Mouse (Mus musculus) olfactory bulb, adult 2 months (tissue): ENCODE results near the gene L3mbtl1. TPM values are rescaled to one million over a fixed set of nuclear protein-coding genes. Genes with fewer than 3 reads are reported as not detected.

Source experiments
- H3K27ac ChIP-seq: fragments of 200-500 bp; 2 replicates; pipeline ENCODE4 v1.5.1; 2012; ENCODE audit warnings: low read depth, low read length; ENCODE audit not compliant: insufficient read depth
- H3K4me1 ChIP-seq: fragments of 200-500 bp; 2 replicates; pipeline ENCODE4 v1.6.1; 2012; ENCODE audit warnings: low read length; ENCODE audit not compliant: control insufficient read depth, insufficient read depth
- H3K4me3 ChIP-seq: fragments of 200-500 bp; 2 replicates; pipeline ENCODE4 v1.5.1; 2012; ENCODE audit warnings: mild to moderate bottlenecking, low read depth, low read length, moderate library complexity; ENCODE audit not compliant: insufficient read depth
- CTCF ChIP-seq: fragments of 200-500 bp; IDR thresholded peaks from 2 replicates; pipeline ENCODE4 v1.5.1; 2012; ENCODE audit warnings: low read depth, mild to moderate bottlenecking, low read length, moderate library complexity; ENCODE audit not compliant: insufficient read depth
- POLR2A ChIP-seq: fragments of 200-500 bp; IDR thresholded peaks from 2 replicates; pipeline ENCODE4 v1.6.1; 2012; ENCODE audit warnings: mild to moderate bottlenecking, low read depth, low read length, moderate library complexity; ENCODE audit not compliant: insufficient read depth
- WGBS: fragments of 180-500 bp; shearing (Covaris S2); methylation state at CpG from one replicate; pipeline ENCODE4 v1.1.7; 2018; 5-methylcytosine and 5-hydroxymethylcytosine counted together
- polyA plus RNA-seq: library from polyadenylated mRNA; stranded (reverse); fragments of >200 nt; gene quantifications from 2 replicates; pipeline ENCODE4 v1.2.4, GENCODE M21; 2012; ENCODE audit warnings: low replicate concordance; ENCODE audit not compliant: missing spikeins, insufficient read depth, insufficient read length

L3mbtl1 gene
- polyA plus RNA-seq, 1 experiment = not detected

GRCm38 (mm10) chr2:162961321-162961720 lies 18.0 kb downstream of the L3mbtl1 start:
- Histone ChIP-seq H3K27ac (no peak overlapping the region), H3K4me1 (no peaks in the 10 kb centered on the region), H3K4me3 (no peak overlapping the region)
- WGBS = 77% methylated on average over 8 of the region's 10 CpGs
- no peak for TF ChIP-seq CTCF
- TF ChIP-seq POLR2A = no peak

GRCm38 (mm10) chr2:162966734-162967133 lies 23.5 kb downstream of the L3mbtl1 start:
- no peak overlapping the region for H3K27ac ChIP-seq
- H3K4me1 ChIP-seq = no peaks in the 10 kb centered on the region
- TF ChIP-seq CTCF (no peak), POLR2A (no peak)
- 89% methylated on average over 2 of the region's 2 CpGs for WGBS
- H3K4me3 ChIP-seq = no peak overlapping the region

GRCm38 (mm10) chr2:162968357-162968756 lies 25.1 kb downstream of the L3mbtl1 start:
- no peak overlapping the region for H3K27ac ChIP-seq
- H3K4me3 ChIP-seq = no peak overlapping the region
- 15% methylated on average over 5 of the region's 5 CpGs for WGBS
- TF ChIP-seq POLR2A (no peak), CTCF (peak; percentile 80; the same call in 1 of the 2 replicates)
- H3K4me1 ChIP-seq = peaks cover under 1% of the 10 kb centered on the region

- TF ChIP-seq POLR2A = no peak
- no peak for TF ChIP-seq CTCF
- Histone ChIP-seq H3K4me1 (peaks cover 7% of the 10 kb centered on the region), H3K27ac (no peak overlapping the region), H3K4me3 (no peak overlapping the region)
- 90% methylated on average over 3 of the region's 3 CpGs for WGBS
Observed at GRCm38 (mm10) chr2:162969101-162969500, 25.8 kb downstream of the L3mbtl1 start.

GRCm38 (mm10) chr2:162970896-162971295 lies 27.6 kb downstream of the L3mbtl1 start:
- Histone ChIP-seq H3K4me1 (peaks cover 20% of the 10 kb centered on the region), H3K4me3 (no peak overlapping the region), H3K27ac (no peak overlapping the region)
- 92% methylated on average over 6 of the region's 6 CpGs for WGBS
- TF ChIP-seq CTCF (no peak), POLR2A (no peak)

GRCm38 (mm10) chr2:162972752-162973151 lies 29.5 kb downstream of the L3mbtl1 start:
- TF ChIP-seq CTCF (no peak), POLR2A (no peak)
- WGBS = 84% methylated on average over 7 of the region's 7 CpGs
- Histone ChIP-seq H3K4me1 (peaks cover 24% of the 10 kb centered on the region), H3K27ac (no peak overlapping the region), H3K4me3 (no peak overlapping the region)

GRCm38 (mm10) chr2:162973206-162973605 lies 29.9 kb downstream of the L3mbtl1 start:
- TF ChIP-seq CTCF (no peak), POLR2A (no peak)
- peaks cover 24% of the 10 kb centered on the region for H3K4me1 ChIP-seq
- no peak overlapping the region for H3K4me3 ChIP-seq
- 84% methylated on average over 5 of the region's 5 CpGs for WGBS
- H3K27ac ChIP-seq = no peak overlapping the region

- Histone ChIP-seq H3K27ac (no peak overlapping the region), H3K4me3 (no peak overlapping the region), H3K4me1 (peaks cover 24% of the 10 kb centered on the region)
- 21% methylated on average over 11 of the region's 11 CpGs for WGBS
- TF ChIP-seq POLR2A = no peak
- TF ChIP-seq CTCF = no peak
Observed at GRCm38 (mm10) chr2:162973637-162974036, 30.4 kb downstream of the L3mbtl1 start.

- 61% methylated on average over 11 of the region's 11 CpGs for WGBS
- no peak overlapping the region for H3K4me3 ChIP-seq
- no peak overlapping the region for H3K27ac ChIP-seq
- TF ChIP-seq POLR2A = no peak
- TF ChIP-seq CTCF = no peak
- peaks cover 24% of the 10 kb centered on the region for H3K4me1 ChIP-seq
Observed at GRCm38 (mm10) chr2:162975157-162975775, 32.0 kb downstream of the L3mbtl1 start.
